Mouse (Mus musculus) thymus, adult 2 months (tissue): ENCODE measurements around the gene Espn.

Experiments used
- CTCF ChIP-seq: fragments of 200-500 bp; IDR thresholded peaks from 2 replicates; pipeline ENCODE4 v1.5.1; 2012; ENCODE audit warnings: mild to moderate bottlenecking, control low read depth, low read length, moderate library complexity, borderline replicate concordance; ENCODE audit not compliant: control insufficient read depth, poor library complexity, insufficient read depth; ENCODE audit errors: extremely low read depth
- POLR2A ChIP-seq: fragments of 200-500 bp; IDR thresholded peaks from 2 replicates; pipeline ENCODE4 v1.6.1; 2012; ENCODE audit warnings: mild to moderate bottlenecking, low read length, control low read depth, moderate library complexity; ENCODE audit not compliant: control insufficient read depth, poor library complexity, insufficient read depth; ENCODE audit errors: extremely low read depth

DNA sequence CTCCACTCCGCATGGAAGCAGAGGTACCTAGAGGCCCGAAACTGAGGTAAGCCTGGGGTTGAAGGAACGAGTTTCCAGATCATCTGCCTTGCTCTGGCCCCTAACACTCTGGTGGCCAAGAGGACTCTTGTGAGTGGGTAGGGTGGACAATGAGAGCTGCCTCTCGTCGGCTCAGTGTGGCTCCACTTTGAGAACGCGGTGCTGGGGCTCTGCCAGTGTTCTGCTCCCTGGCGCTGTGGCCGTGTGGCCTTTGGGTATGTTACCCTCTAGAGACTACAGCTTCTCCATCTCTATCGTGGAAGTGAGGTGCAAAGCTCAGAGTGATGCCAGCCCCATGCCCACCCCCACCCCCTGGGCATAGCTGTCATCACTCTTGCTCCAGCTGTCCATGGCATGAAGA, 79.5 kb downstream of the Espn start:
- TF ChIP-seq POLR2A = no peak
- TF ChIP-seq CTCF = no peak
